Mouse (Mus musculus): ENCODE data around the gene Hes1. TPM values are rescaled to one million over a fixed set of nuclear protein-coding genes. Genes with fewer than 3 reads are reported as not detected.

Hes1 gene
- polyA plus RNA-seq, 1 experiment from 2014 or later = 8.4 TPM

DNA sequence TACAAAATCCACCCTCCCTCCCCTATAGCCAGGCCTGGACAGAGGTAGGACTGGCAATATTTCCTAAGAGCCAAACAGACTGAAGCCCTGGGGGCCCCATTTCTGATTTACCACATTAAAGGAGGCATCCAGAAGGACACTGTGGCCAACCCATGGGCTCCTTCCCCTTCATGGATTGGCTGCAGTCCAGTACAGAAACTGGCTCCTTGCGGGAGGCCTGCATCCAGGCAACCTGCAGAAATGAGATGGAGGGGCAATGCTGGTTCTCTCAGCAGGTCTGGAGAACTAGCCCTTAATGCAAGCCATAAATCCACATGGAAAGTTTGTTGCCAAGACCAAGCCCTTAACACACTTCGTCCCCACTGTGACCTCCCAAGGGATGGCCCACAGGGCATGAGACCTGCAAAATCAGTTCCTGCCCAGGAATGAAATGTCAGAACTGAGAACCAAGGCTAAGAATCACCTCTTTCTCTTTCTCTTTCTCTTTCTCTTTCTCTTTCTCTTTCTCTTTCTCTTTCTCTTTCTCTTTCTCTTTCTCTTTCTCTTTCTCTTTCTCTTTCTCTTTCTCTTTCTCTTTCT is 31.8 kb upstream of the Hes1 start:
- Histone ChIP-seq H3K27ac (ENCODE audit: low read depth, low read length) (no peak overlapping the region), H3K4me3 (ENCODE audit: low read length) (no peak overlapping the region), H3K4me1 (ENCODE audit: control insufficient read depth, insufficient read depth, low read depth, low read length) (peaks cover 4% of the 10 kb centered on the region; the same call in 1 of the 2 replicates), H3K9ac (ENCODE audit: low read depth, low read length) (no peak overlapping the region), H3K27me3 (replicated peaks; ENCODE audit: control insufficient read depth, insufficient read depth, low read length) (peaks cover 3% of the 10 kb centered on the region; the same call in 1 of the 2 replicates), H3K4me2 (ENCODE audit: low read length) (no peak overlapping the region), H3K36me3 (ENCODE audit: control insufficient read depth, insufficient read depth, low read length) (no peaks in the 10 kb centered on the region), H3K9me3 (ENCODE audit: control insufficient read depth, low read length) (no peaks in the 10 kb centered on the region)
- 59% methylated on average over 2 of the region's 2 CpGs for WGBS
- ATAC-seq = no peak

DNA sequence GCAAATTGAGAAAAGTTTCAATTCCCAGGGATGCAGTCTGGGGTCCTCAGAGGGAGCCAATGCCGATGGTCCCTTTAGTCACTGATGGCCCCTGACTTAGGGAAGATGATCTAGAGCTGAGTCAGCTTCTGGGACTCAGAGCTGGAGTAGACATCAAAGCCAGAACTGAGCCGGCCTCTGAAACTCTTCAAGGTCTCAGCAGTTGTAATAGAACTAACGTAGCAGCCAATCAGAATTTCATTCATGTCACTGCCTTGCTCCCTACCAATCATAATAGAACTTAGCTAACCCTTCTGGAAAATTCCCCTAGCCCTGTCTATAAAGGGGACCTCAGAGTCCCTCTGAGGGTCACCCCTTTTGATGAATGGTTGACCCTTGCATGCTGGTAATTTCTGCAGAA is 30.8 kb upstream of the Hes1 start:
- 78% methylated on average over 3 of the region's 3 CpGs for WGBS
- no peaks in the 10 kb centered on the region for H3K36me3 ChIP-seq (ENCODE audit: control insufficient read depth, insufficient read depth, low read length)

DNA sequence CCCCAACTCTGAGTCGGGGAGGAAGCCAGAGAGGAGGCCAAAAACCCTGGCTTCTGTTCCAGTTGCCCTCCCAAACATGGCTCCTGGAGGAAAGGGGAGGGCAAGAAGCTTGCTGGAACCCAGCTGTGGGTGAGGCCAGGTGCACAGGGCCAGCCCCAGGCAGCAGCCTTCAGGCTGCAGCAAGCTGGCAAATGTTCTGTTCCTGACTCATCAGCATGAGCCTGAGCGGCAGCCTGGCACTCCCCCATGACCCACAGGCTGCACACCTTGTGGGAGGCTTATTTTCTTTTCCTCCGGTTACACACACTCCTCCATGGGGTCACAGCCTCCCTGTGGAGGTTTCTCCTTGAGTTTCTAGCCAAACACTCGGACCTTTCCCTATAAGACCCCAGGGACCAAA is 30.2 kb upstream of the Hes1 start:
- no peak for ATAC-seq
- Histone ChIP-seq H3K4me1 (ENCODE audit: control insufficient read depth, insufficient read depth, low read depth, low read length) (0 out of 2 replicates have a peak, but pooled peaks cover 2% of the 10 kb centered on the region), H3K9me3 (ENCODE audit: control insufficient read depth, low read length) (no peaks in the 10 kb centered on the region), H3K36me3 (ENCODE audit: control insufficient read depth, insufficient read depth, low read length) (no peaks in the 10 kb centered on the region), H3K4me3 (ENCODE audit: low read length) (no peak overlapping the region), H3K27ac (ENCODE audit: low read depth, low read length) (no peak overlapping the region), H3K9ac (ENCODE audit: low read depth, low read length) (no peak overlapping the region), H3K4me2 (ENCODE audit: low read length) (no peak overlapping the region), H3K27me3 (replicated peaks; ENCODE audit: control insufficient read depth, insufficient read depth, low read length) (peaks cover 7% of the 10 kb centered on the region; the same call in 1 of the 2 replicates)
- WGBS = 57% methylated on average over 4 of the region's 4 CpGs

More for the DNA sequence above, 30.8 kb upstream of the Hes1 start:
- Histone ChIP-seq H3K4me2 (ENCODE audit: low read length) (no peak overlapping the region), H3K4me3 (ENCODE audit: low read length) (no peak overlapping the region), H3K9ac (ENCODE audit: low read depth, low read length) (no peak overlapping the region), H3K9me3 (ENCODE audit: control insufficient read depth, low read length) (no peaks in the 10 kb centered on the region), H3K4me1 (ENCODE audit: control insufficient read depth, insufficient read depth, low read depth, low read length) (0 out of 2 replicates have a peak, but pooled peaks cover 2% of the 10 kb centered on the region), H3K27ac (ENCODE audit: low read depth, low read length) (no peak overlapping the region), H3K27me3 (replicated peaks; ENCODE audit: control insufficient read depth, insufficient read depth, low read length) (peaks cover 7% of the 10 kb centered on the region; the same call in 1 of the 2 replicates)
- no peak for ATAC-seq

DNA sequence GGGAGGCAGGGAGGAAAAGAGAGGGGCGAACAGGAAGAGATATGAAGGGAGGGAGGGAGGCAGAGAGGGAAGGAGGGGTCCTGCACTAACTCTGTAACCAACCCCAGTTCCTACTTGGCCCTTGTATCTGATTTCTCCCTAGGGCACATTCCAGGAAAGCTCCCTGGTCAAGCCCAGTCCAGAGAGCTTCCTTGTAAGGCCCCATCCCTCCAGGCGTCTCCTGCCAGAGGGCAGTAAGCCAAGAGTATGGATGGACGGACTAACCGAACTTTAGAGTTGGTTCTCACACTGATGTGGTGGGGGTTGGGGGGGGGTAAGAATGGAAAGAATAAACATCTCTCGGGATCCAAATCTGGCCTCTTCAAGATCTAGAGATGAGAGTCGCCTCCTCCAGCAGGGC is 29.7 kb upstream of the Hes1 start:
- Histone ChIP-seq H3K9ac (ENCODE audit: low read depth, low read length) (no peak overlapping the region), H3K27me3 (replicated peaks; ENCODE audit: control insufficient read depth, insufficient read depth, low read length) (peaks cover 7% of the 10 kb centered on the region; the same call in 1 of the 2 replicates), H3K36me3 (ENCODE audit: control insufficient read depth, insufficient read depth, low read length) (no peaks in the 10 kb centered on the region), H3K4me1 (ENCODE audit: control insufficient read depth, insufficient read depth, low read depth, low read length) (peaks cover 6% of the 10 kb centered on the region), H3K4me2 (ENCODE audit: low read length) (no peak overlapping the region), H3K4me3 (ENCODE audit: low read length) (no peak overlapping the region), H3K9me3 (ENCODE audit: control insufficient read depth, low read length) (no peaks in the 10 kb centered on the region), H3K27ac (ENCODE audit: low read depth, low read length) (no peak overlapping the region)
- ATAC-seq = no peak
- 64% methylated on average over 6 of the region's 6 CpGs for WGBS

DNA sequence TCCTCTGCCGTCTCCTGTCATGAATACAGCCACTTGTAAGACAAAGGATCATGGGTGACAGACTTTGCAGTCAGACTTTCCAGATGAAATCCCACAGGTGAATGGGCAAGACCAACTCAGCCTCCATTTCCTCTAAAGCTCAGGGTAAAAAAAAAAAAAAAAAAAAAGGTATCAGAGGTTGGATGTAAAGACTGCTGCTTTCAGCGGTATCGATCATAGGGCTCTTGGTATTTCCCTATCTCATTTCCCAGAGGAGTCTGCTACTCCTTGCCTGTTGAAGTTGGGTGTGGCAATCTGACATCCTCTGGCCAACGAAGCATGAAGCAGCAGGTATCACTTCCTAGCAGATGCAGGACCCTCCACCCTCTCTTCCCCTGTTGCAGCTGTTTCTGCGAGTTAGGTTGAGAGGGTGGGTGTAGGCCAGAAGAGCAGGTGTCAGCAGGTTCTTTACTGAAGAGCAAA is 29.2 kb upstream of the Hes1 start:
- H3K4me2 ChIP-seq (ENCODE audit: low read length) = no peak overlapping the region
- H3K27ac ChIP-seq (ENCODE audit: low read depth, low read length) = no peak overlapping the region
- no peak overlapping the region for H3K9ac ChIP-seq (ENCODE audit: low read depth, low read length)
- no peaks in the 10 kb centered on the region for H3K9me3 ChIP-seq (ENCODE audit: control insufficient read depth, low read length)
- ATAC-seq = no peak
- peaks cover 6% of the 10 kb centered on the region for H3K4me1 ChIP-seq (ENCODE audit: control insufficient read depth, insufficient read depth, low read depth, low read length)
- no peak overlapping the region for H3K4me3 ChIP-seq (ENCODE audit: low read length)
- WGBS = 81% methylated on average over 5 of the region's 5 CpGs
- H3K27me3 ChIP-seq (replicated peaks; ENCODE audit: control insufficient read depth, insufficient read depth, low read length) = peaks cover 7% of the 10 kb centered on the region; the same call in 1 of the 2 replicates
- H3K36me3 ChIP-seq (ENCODE audit: control insufficient read depth, insufficient read depth, low read length) = no peaks in the 10 kb centered on the region

DNA sequence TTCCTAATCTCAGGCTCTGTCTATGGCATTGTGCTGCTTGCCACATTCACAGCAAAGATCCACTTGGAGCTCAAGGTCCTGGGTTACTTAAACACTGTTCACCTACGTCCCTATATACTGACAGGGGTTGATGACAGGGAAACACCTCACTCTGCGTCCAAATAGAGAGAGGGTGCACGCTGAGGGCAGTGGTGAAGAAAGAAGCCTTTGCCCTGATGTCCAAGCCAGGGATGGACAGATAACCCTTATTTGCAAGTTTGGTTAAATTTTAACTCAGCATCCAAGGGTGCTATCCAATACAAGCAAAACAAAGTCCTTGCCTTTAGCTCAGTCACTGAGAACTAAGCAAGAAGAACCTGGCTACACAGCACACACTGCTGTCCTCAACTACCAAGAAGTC is 28.1 kb upstream of the Hes1 start:
- no peak overlapping the region for H3K27ac ChIP-seq (ENCODE audit: low read depth, low read length)
- H3K27me3 ChIP-seq (replicated peaks; ENCODE audit: control insufficient read depth, insufficient read depth, low read length) = peaks cover 7% of the 10 kb centered on the region; the same call in 1 of the 2 replicates
- peaks cover 6% of the 10 kb centered on the region for H3K4me1 ChIP-seq (ENCODE audit: control insufficient read depth, insufficient read depth, low read depth, low read length)
- H3K4me3 ChIP-seq (ENCODE audit: low read length) = no peak overlapping the region
- H3K36me3 ChIP-seq (ENCODE audit: control insufficient read depth, insufficient read depth, low read length) = no peaks in the 10 kb centered on the region
- H3K9ac ChIP-seq (ENCODE audit: low read depth, low read length) = no peak overlapping the region
- H3K9me3 ChIP-seq (ENCODE audit: control insufficient read depth, low read length) = no peaks in the 10 kb centered on the region
- no peak overlapping the region for H3K4me2 ChIP-seq (ENCODE audit: low read length)
- WGBS = 82% methylated on average over 3 of the region's 3 CpGs
- no peak for ATAC-seq

DNA sequence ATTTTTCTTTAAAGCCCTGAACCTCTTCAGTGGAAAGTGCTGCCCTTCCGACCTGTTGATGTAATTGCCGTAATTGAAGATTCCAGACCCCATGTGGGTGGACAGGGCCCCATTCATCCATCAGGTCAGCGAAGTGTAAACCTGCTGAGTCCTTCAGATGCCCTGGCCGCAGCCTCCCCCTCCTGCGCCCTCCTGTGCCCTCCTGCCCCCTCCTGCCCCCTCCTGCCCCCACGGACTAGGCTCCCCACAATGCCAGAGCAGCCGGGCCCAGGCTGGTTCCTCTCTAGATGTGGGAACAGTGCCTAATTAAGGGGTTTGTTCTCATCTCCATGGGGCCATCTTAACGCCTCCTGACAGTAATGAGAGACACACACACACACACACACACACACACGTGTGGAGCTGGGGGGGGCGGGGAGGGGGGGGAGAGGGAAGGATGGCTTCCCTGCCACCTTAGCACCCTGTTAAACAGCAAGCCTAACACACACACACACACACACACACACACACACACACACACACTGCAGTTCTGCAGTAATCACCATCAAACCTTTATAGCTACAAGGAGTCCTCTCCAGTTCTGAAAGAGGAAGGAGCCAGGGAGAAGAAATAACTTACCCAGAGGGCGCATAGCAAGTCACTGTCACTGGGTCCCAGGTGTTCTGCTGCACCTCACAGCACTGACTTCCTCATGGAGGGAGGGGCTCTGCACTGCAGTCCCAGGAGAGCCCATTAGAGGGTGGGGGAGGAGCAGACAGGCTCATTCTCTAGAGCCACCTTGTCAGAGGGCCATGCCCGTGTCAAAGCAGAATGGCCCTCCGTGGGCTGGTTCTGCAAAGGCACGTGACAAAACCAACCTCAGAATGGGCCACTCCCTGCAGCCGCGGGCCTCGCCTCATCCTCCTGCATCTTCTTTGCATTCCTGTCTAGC is 25.3 kb upstream of the Hes1 start:
- WGBS = 20% methylated on average over 14 of the region's 17 CpGs
- Histone ChIP-seq H3K4me3 (ENCODE audit: low read length) (no peak overlapping the region), H3K27me3 (replicated peaks; ENCODE audit: control insufficient read depth, insufficient read depth, low read length) (peaks cover 7% of the 10 kb centered on the region; the same call in 1 of the 2 replicates), H3K27ac (ENCODE audit: low read depth, low read length) (no peak overlapping the region), H3K4me1 (ENCODE audit: control insufficient read depth, insufficient read depth, low read depth, low read length) (peaks cover 4% of the 10 kb centered on the region), H3K9me3 (ENCODE audit: control insufficient read depth, low read length) (no peaks in the 10 kb centered on the region), H3K9ac (ENCODE audit: low read depth, low read length) (no peak overlapping the region), H3K36me3 (ENCODE audit: control insufficient read depth, insufficient read depth, low read length) (no peaks in the 10 kb centered on the region), H3K4me2 (ENCODE audit: low read length) (no peak overlapping the region; the same call in 1 of the 2 replicates)
- no peak for ATAC-seq

DNA sequence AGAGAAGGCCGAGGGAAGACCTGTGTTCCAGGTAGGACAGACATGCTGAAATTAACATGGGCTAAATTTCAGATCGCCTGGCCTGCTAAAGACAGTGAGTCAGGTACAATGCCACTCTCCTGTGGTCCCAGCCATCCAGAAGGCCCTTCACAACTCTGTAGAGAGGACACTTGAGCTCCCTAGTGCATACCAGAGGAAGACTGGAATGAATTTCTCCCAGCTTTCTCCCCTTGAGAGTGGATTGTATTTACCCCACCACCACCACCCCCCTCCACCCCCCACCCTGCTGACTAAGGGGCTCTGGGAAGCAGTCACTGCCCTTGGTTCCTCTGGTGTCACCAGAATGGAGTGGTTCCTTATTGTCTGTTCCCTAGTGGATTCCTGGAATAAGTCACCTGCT is 24.3 kb upstream of the Hes1 start:
- Histone ChIP-seq H3K9ac (ENCODE audit: low read depth, low read length) (no peak overlapping the region), H3K36me3 (ENCODE audit: control insufficient read depth, insufficient read depth, low read length) (no peaks in the 10 kb centered on the region), H3K4me2 (ENCODE audit: low read length) (no peak overlapping the region), H3K27me3 (replicated peaks; ENCODE audit: control insufficient read depth, insufficient read depth, low read length) (peaks cover 6% of the 10 kb centered on the region; the same call in 1 of the 2 replicates), H3K4me3 (ENCODE audit: low read length) (no peak overlapping the region), H3K9me3 (ENCODE audit: control insufficient read depth, low read length) (no peaks in the 10 kb centered on the region), H3K4me1 (ENCODE audit: control insufficient read depth, insufficient read depth, low read depth, low read length) (peaks cover 4% of the 10 kb centered on the region), H3K27ac (ENCODE audit: low read depth, low read length) (no peak overlapping the region)
- no peak for ATAC-seq
- WGBS = 78% methylated on average over 2 of the region's 2 CpGs

DNA sequence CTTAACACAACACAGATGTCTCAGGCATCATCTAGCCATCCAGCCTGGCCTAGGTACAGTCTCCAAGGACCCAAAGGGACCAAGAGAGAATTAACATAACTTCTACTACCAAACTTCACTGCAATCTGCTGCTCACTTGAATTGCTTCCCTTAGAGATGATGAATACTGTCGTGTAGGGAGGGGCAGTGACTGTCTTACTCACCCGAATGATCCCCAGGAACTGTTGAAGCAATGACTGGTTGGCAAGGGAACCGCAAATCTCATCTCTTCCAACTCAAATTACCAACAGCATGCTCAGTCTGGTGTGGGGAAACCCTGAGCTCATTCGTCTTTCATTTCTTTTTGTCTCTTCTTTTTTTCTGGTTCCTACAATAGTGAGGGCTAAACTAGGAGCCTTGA is 21.3 kb upstream of the Hes1 start:
- Histone ChIP-seq H3K4me2 (ENCODE audit: low read length) (no peak overlapping the region), H3K27ac (ENCODE audit: low read depth, low read length) (no peak overlapping the region), H3K9me3 (ENCODE audit: control insufficient read depth, low read length) (no peaks in the 10 kb centered on the region), H3K4me3 (ENCODE audit: low read length) (no peak overlapping the region), H3K4me1 (ENCODE audit: control insufficient read depth, insufficient read depth, low read depth, low read length) (peaks cover 4% of the 10 kb centered on the region), H3K9ac (ENCODE audit: low read depth, low read length) (no peak overlapping the region), H3K27me3 (replicated peaks; ENCODE audit: control insufficient read depth, insufficient read depth, low read length) (peaks cover under 1% of the 10 kb centered on the region; the same call in 1 of the 2 replicates), H3K36me3 (ENCODE audit: control insufficient read depth, insufficient read depth, low read length) (no peaks in the 10 kb centered on the region)
- no peak for ATAC-seq
- 66% methylated on average over 4 of the region's 4 CpGs for WGBS

Data from hindbrain, embryonic 16.5 days (tissue).